Mouse (Mus musculus): Measurements from ENCODE around the gene Gzmk. TPM values are rescaled to one million over a fixed set of nuclear protein-coding genes. Genes with fewer than 3 reads are reported as not detected.

Gene Gzmk
- total RNA-seq, 1 experiment: not detected

DNA sequence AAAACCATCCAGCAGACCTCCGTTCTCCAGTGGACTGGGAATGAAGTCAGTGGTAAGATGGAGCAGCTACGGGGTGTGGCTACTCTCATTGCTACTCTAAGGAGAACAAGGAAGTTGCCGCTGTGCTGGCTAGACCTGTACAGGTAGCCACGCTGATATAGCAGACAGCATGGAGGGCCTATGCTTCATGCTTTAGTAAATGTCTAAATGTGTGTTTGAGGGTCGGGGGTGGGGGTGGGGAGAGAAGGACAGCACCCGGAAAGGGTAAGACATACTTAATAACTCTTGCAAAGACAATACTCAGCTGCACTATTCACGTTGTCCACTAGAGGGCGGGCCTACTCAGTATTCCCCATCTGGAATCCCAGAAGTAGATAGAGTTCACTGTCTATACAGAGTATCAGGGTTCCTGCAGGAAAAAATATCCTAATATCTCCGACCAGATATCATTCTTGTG, 40.8 kb upstream of the Gzmk start:
- in situ Hi-C loops (cut with MboI; ENCODE audit: low sequenced_read_pairs in 2 of 2, unreplicated experiment in 2 of 2): loop anchor here in 1 of 2 experiments (25.0 kb wide), 1 partner anchor 204 kb away; no protein-coding TSS in a partner anchor
- peak; percentile 69 for DNase-seq (ENCODE audit: low read depth, low spot score)
- peaks cover 2% of the 10 kb centered on the region in 2 experiments; a peak in 1 of 4 replicates for H3K4me1 ChIP-seq (ENCODE audit: control insufficient read depth in 2 of 2, insufficient read depth in 2 of 2, low read length in 2 of 2, poor library complexity in 1 of 2)
- H3K4me3 ChIP-seq (ENCODE audit: insufficient read depth in 1 of 2, low read depth in 1 of 2, low read length in 2 of 2, poor library complexity in 1 of 2, severe bottlenecking in 1 of 2): no peak overlapping the region
- no peaks in the 10 kb centered on the region for H3K36me3 ChIP-seq (ENCODE audit: control insufficient read depth, insufficient read depth, low read length, poor library complexity, severe bottlenecking)
- H3K27ac ChIP-seq (ENCODE audit: insufficient read depth, low read depth, low read length, poor library complexity, severe bottlenecking): no peak overlapping the region
- no peak overlapping the region for H3K9ac ChIP-seq (ENCODE audit: insufficient read depth, low read depth, low read length, poor library complexity, severe bottlenecking)
- no peak for TF ChIP-seq CHD2 (IDR thresholded peaks at IDR 0.05; ENCODE audit: low read depth, low read length)
- TF ChIP-seq HCFC1 (IDR thresholded peaks at IDR 0.05; ENCODE audit: borderline replicate concordance, insufficient read depth, low read length): no peak
- TF ChIP-seq ZC3H11A (IDR thresholded peaks at IDR 0.05; ENCODE audit: borderline replicate concordance, low read depth, low read length): 0 out of 2 replicates have a peak, but pooled peaks have one; percentile 6
- TF ChIP-seq MAFK (IDR thresholded peaks at IDR 0.05; ENCODE audit: insufficient read depth, low read depth, low read length): no peak
- no peak for TF ChIP-seq ZNF384 (IDR thresholded peaks at IDR 0.05; ENCODE audit: low read depth, low read length)
- no peaks in the 10 kb centered on the region for H3K9me3 ChIP-seq (ENCODE audit: control insufficient read depth, insufficient read depth, low read depth, low read length)

DNA sequence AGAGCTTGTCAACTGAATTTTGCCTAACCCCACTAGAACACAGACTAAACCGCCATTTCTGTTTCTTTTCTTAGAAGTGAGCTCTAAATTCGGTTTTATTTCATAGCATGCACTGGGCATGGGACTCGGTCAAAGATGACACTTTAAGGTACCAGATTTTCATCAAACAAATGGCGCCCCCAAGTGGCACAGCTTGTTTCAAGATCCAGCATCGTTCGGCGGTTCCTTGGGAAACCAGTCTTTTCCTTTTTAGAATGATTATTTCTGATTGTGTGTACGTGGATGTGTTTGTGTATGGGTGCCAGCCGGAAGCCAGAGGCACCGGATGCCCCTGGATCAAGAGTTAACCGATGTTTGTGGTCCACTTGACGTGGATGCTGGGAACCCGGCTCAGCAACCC, 39.5 kb upstream of the Gzmk start:
- Histone ChIP-seq H3K4me1 (ENCODE audit: control insufficient read depth in 2 of 2, insufficient read depth in 2 of 2, low read length in 2 of 2, poor library complexity in 1 of 2) (peaks cover 2% of the 10 kb centered on the region in 2 experiments; a peak in 1 of 4 replicates), H3K36me3 (ENCODE audit: control insufficient read depth, insufficient read depth, low read length, poor library complexity, severe bottlenecking) (no peaks in the 10 kb centered on the region), H3K4me3 (ENCODE audit: insufficient read depth in 1 of 2, low read depth in 1 of 2, low read length in 2 of 2, poor library complexity in 1 of 2, severe bottlenecking in 1 of 2) (no peak overlapping the region), H3K27ac (ENCODE audit: insufficient read depth, low read depth, low read length, poor library complexity, severe bottlenecking) (no peak overlapping the region), H3K9ac (ENCODE audit: insufficient read depth, low read depth, low read length, poor library complexity, severe bottlenecking) (no peak overlapping the region), H3K9me3 (ENCODE audit: control insufficient read depth, insufficient read depth, low read depth, low read length) (no peaks in the 10 kb centered on the region)
- TF ChIP-seq ZC3H11A (IDR thresholded peaks at IDR 0.05; ENCODE audit: borderline replicate concordance, low read depth, low read length): peak; percentile 80
- no peak for TF ChIP-seq CHD2 (IDR thresholded peaks at IDR 0.05; ENCODE audit: low read depth, low read length)
- TF ChIP-seq ZNF384 (IDR thresholded peaks at IDR 0.05; ENCODE audit: low read depth, low read length): no peak
- no peak for TF ChIP-seq MAFK (IDR thresholded peaks at IDR 0.05; ENCODE audit: insufficient read depth, low read depth, low read length)
- in situ Hi-C loops (cut with MboI; ENCODE audit: low sequenced_read_pairs in 2 of 2, unreplicated experiment in 2 of 2): loop anchor here in 1 of 2 experiments (25.0 kb wide), 1 partner anchor 203 kb away; no protein-coding TSS in a partner anchor
- no peak for DNase-seq (ENCODE audit: low read depth, low spot score)

DNA sequence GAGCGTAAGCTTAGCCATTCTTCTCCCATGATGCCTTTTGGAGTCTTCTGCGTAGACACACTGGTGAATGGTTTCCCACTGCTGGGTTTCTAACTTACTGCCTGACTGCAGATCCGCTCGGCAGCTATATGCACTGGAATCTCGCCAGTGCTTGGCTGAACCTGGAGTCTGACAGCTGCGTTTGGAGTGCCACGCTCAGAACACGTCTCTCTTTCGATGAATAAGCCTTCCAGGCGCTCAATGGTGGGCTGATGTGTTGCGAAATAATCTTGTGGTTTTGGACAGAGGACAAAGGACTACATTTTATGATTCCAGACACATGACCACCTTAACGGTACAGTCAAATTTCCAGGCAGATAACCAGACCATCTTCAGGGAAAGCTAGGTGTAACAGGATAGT, 37.1 kb upstream of the Gzmk start:
- H3K4me1 ChIP-seq (ENCODE audit: control insufficient read depth in 2 of 2, insufficient read depth in 2 of 2, low read length in 2 of 2, poor library complexity in 1 of 2): peaks cover 2% of the 10 kb centered on the region in 2 experiments; a peak in 1 of 4 replicates
- no peak overlapping the region for H3K4me3 ChIP-seq (ENCODE audit: insufficient read depth in 1 of 2, low read depth in 1 of 2, low read length in 2 of 2, poor library complexity in 1 of 2, severe bottlenecking in 1 of 2)
- no peak overlapping the region for H3K27ac ChIP-seq (ENCODE audit: insufficient read depth, low read depth, low read length, poor library complexity, severe bottlenecking)
- no peaks in the 10 kb centered on the region for H3K9me3 ChIP-seq (ENCODE audit: control insufficient read depth, insufficient read depth, low read depth, low read length)
- no peaks in the 10 kb centered on the region for H3K36me3 ChIP-seq (ENCODE audit: control insufficient read depth, insufficient read depth, low read length, poor library complexity, severe bottlenecking)
- TF ChIP-seq ZC3H11A (IDR thresholded peaks at IDR 0.05; ENCODE audit: borderline replicate concordance, low read depth, low read length) (no peak), ZNF384 (IDR thresholded peaks at IDR 0.05; ENCODE audit: low read depth, low read length) (no peak), CHD2 (IDR thresholded peaks at IDR 0.05; ENCODE audit: low read depth, low read length) (no peak), MAFK (IDR thresholded peaks at IDR 0.05; ENCODE audit: insufficient read depth, low read depth, low read length) (no peak), HCFC1 (IDR thresholded peaks at IDR 0.05; ENCODE audit: borderline replicate concordance, insufficient read depth, low read length) (no peak)
- in situ Hi-C loops (cut with MboI; ENCODE audit: low sequenced_read_pairs in 2 of 2, unreplicated experiment in 2 of 2): loop anchor here in 1 of 2 experiments (25.0 kb wide), 1 partner anchor 201 kb away; no protein-coding TSS in a partner anchor
- DNase-seq (ENCODE audit: low read depth, low spot score): no peak
- no peak overlapping the region for H3K9ac ChIP-seq (ENCODE audit: insufficient read depth, low read depth, low read length, poor library complexity, severe bottlenecking)

DNA sequence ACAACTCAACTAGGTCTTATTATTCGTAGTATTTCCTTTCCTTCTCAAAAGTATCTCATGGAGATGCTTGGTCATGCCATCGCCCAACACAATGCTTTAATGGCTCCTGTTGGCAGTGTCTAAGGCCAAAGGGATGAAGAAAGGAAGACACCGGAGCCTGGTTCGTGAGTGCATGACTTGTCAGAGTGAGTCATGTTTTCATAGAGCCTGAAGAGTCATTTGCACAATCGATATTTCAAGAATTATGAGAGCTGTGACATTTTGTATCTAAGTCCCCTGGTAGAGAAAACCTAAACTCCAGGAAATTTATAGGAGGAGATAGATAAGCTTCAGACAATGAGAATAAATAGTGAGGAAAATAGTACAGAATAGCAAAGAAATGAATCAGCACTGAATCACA, 33.5 kb upstream of the Gzmk start:
- Histone ChIP-seq H3K36me3 (ENCODE audit: control insufficient read depth, insufficient read depth, low read length, poor library complexity, severe bottlenecking) (no peaks in the 10 kb centered on the region), H3K9ac (ENCODE audit: insufficient read depth, low read depth, low read length, poor library complexity, severe bottlenecking) (no peak overlapping the region), H3K9me3 (ENCODE audit: control insufficient read depth, insufficient read depth, low read depth, low read length) (no peaks in the 10 kb centered on the region), H3K4me1 (ENCODE audit: control insufficient read depth in 2 of 2, insufficient read depth in 2 of 2, low read length in 2 of 2, poor library complexity in 1 of 2) (0 out of 4 replicates have a peak, but pooled peaks cover 0 to 2% of the 10 kb centered on the region in 2 experiments), H3K27ac (ENCODE audit: insufficient read depth, low read depth, low read length, poor library complexity, severe bottlenecking) (no peak overlapping the region), H3K4me3 (ENCODE audit: insufficient read depth in 1 of 2, low read depth in 1 of 2, low read length in 2 of 2, poor library complexity in 1 of 2, severe bottlenecking in 1 of 2) (no peak overlapping the region)
- DNase-seq (ENCODE audit: low read depth, low spot score): no peak
- in situ Hi-C loops (cut with MboI; ENCODE audit: low sequenced_read_pairs in 2 of 2, unreplicated experiment in 2 of 2): loop anchor here (10.0 to 25.0 kb wide), 2 partner anchors 197 to 214 kb away; partner anchors contain the start of gene Gpx8 (in 1 of the 2)
- TF ChIP-seq HCFC1 (IDR thresholded peaks at IDR 0.05; ENCODE audit: borderline replicate concordance, insufficient read depth, low read length) (no peak), ZC3H11A (IDR thresholded peaks at IDR 0.05; ENCODE audit: borderline replicate concordance, low read depth, low read length) (no peak), CHD2 (IDR thresholded peaks at IDR 0.05; ENCODE audit: low read depth, low read length) (no peak), ZNF384 (IDR thresholded peaks at IDR 0.05; ENCODE audit: low read depth, low read length) (no peak), MAFK (IDR thresholded peaks at IDR 0.05; ENCODE audit: insufficient read depth, low read depth, low read length) (no peak)

All from ES-E14 (cell line).